Mouse (Mus musculus): ENCODE data around the gene Cntnap2.
A peak's percentile ranks its signal among the peaks of the same experiment; 100 is the strongest.

Cntnap2 gene

DNA sequence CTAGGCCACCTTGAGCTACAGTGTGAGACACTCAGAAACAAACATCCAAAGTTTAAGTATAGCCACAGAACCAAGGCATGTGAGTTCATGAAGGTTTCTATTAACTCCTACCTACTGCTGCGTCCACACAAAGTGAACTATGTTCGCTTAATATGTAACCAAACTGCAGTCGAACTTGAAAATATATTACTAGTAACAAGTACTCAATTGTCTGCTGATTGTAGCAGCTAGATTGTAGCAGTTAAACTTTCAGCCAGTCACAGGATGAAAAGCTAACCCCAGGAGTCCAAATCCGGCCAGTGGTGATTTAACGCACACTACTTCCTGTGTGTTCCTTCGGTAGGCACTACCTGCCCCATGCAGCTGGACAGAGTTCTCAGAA lies 2282.3 kb downstream of the Cntnap2 start:
- DNase-seq (ENCODE audit: low read depth, low spot score): no peak

GRCm38 (mm10) chr6:47343245-47343644 lies 2284.1 kb downstream of the Cntnap2 start:
- no peak for DNase-seq (ENCODE audit: low read depth, low spot score)

DNA sequence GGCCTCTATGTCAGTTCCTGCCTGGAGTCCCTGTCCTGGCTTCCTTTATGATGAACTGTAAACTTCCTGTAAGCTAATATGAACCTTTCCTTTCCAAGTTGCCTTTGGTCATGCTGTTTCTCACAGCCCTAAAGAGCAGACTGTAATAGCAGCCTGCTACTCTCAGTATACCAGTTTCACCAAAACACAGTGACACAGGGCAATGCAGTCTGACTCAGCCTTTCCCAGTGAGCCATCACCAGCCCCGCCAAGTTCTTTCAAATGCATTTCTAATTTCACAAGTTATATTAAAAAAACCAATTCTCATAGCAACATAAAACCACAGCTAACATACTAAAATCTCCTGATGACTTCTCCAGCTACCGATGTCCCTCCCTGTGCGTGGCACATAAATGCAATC lies 2285.5 kb downstream of the Cntnap2 start:
- no peak for DNase-seq (ENCODE audit: low read depth, low spot score)

GRCm38 (mm10) chr6:47350100-47350690 lies 2291.0 kb downstream of the Cntnap2 start:
- peak; percentile 46 for DNase-seq (ENCODE audit: low read depth, low spot score)

Measured in ES-CJ7 (cell line).